Mouse (Mus musculus) gastrocnemius, postnatal 4 days (tissue): ENCODE results near the gene Fbxw8. TPM values are rescaled to one million over a fixed set of nuclear protein-coding genes. Genes with fewer than 3 reads are reported as not detected.

Source experiments
- DNase-seq, 2 experiments: peaks; one replicate each; pipeline ENCODE4 v3.0.0; 2021 to 2022; ENCODE audit warnings: low spot score in 2 of 2, mixed read lengths in 2 of 2
- total RNA-seq, 2 experiments: library from RNA; stranded (reverse); gene quantifications; 2 replicates each; pipeline ENCODE4 v1.2.3; 2021

Fbxw8 gene
- total RNA-seq, 2 experiments from 2014 or later = 60.2 to 61.6 TPM

DNA sequence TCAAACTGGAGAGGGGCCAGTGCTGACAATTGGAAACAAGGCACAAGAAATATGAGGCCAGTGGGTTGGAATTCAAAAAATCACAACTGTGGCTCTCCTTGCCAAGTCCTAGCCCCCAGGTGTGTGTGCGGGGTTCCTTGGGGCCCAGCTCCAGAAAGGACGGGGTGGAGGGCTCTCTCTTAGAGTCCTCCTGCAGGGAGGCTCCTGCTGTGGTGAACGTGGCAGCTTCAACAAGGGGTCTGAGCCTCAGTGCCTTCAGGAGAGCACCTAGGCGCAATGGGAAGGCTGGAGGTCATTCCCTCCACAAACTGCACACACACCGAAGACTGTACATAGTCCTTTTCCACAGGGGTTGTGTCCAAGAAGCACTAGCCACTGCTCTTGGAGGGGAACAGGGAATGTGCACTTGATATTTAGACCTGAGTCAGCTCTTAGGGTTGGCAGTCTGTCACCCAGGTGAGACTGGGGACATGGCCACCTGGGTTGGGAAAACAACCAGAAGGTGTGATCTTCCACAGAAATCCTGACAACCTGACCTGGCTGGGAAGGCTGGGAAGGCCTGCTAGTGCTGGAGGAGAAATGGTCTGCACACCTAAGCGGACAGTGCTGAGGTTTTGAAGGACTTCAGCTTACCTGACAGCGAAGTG is 46.3 kb downstream of the Fbxw8 start:
- no peak for DNase-seq

DNA sequence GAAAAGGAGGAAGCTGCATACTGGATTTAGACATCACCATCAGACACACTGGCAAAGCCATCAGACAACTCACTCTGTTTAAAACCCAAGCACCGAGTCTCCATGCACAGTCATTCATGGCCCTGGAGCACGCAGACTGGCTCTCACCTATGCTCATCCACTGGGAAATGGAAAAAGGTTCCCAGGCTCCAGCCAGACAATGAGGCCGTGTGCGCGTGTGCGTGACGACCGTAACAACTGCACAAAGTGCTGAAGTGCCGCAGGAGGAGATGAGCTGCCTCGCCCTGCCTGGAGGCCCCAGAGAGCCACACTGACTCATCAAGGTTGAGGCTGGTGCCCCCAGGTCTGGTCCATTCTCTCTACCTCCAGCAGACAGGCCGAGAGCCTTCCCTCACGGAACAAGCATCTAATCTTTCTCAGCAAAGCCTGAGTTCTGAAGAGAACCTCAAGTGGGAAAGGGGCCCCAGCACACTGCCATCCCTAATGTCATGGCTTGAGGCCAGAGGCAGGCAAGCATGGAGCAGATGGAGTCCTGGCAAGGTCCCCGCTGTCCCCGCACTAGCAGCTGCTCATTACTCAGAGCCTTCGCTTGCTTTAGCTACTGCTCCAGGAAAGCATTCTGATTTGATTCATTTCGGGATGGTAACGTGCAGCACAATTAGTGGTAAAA is 47.0 kb downstream of the Fbxw8 start:
- peak in 1 of 2 experiments; percentile 70 for DNase-seq

DNA sequence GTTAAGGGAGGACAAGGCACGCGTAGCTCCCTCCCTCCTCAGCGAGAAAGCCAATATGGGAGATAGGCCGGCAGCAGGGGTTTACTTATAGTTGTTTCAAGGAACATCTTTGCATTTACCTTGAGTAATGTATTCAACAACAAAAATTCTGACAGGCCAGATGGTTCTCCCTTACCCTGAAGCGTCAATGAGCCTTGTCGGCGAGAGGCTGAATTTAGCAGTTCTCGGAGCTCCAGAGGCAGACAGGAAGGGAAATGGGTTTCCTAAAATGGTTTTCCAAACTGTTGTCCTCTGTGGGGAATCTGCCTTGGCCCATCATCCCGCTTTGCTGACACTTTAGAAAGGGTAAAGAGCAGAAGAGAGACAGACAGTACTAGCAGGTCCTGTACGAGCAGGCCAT is 48.6 kb downstream of the Fbxw8 start:
- DNase-seq = no peak

DNA sequence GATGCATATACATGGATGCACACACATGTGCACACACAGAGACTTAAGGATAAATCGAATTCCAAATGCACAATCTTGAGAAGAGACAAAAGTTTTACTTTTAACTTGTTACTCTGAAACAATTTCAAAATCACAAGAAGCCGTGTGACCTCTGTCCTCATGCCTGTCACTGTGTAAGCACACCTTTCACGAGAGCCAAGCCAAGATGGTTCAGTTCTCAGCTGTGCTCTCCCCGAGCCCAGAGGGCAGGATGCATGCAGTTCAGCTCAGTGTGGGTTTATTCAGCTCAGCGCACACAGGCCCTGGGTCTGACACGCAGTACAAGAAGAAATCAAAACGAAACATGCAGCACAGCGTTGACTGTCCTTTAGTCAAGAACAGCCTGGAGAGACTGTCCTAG is 49.7 kb downstream of the Fbxw8 start:
- DNase-seq = no peak

DNA sequence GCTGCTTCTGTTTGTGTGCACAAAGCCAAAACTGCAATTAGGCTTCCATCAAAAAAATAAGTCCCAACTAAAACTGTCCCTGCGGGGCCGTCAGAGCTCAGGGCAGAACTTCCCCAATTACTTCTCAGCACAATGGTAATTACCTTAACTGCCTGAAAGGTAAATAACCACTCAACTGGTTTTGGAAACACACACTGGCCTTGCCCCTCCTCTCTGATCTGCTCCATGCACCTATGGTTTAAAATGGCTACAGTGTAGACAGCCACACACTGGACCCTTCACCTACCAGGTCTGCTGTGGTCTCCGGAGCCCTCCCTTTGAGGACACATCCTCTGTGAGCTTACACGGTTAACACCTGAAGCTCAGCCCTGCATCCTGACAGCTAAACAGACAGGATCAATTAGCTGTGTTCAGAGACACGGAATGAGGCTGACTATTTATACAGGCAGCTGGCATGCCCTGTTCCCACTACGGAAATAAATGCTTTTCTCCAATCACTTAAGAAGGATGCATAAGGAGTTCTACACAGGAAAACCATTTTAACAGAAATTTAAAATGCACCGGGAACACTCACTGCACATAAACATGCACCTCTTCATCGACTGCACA is 55.3 kb downstream of the Fbxw8 start:
- no peak for DNase-seq

DNA sequence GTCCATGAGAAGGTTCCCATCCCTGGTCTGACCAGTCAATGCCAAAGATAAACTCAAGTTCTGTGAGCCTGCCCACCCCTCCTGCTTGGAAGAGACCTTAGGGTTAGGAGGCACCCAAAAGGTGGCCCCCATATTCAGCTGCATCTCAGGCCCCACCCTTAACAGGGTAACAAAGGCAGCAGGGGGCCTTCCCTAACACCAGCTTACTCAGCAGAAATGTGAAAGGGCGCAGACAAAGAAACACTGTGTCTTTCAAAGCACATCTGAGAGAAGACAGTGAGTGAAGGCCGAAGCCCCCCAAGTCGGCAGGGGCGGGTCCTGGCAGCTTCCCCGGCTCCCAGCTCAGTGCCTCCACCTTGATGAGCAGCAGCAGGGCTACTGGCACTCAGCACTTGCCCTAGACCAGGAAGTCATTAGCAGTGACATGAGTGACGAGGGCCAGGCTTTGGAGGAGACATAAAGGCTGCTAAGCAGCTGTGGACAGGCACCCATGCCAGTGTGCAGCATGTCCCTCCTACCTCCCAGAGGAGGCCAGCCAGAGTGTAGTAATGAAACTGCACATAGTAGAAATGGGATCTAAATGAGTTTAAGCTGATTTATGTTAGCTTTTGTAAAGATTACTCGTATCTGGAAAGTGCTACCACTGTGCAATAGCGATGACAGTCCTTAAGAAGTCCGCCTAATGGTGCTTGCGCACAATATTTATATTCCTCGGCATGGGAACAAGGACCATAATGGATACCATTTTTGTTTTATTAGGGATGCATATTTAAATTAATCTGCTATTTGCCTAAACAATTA is 56.0 kb downstream of the Fbxw8 start:
- no peak for DNase-seq

DNA sequence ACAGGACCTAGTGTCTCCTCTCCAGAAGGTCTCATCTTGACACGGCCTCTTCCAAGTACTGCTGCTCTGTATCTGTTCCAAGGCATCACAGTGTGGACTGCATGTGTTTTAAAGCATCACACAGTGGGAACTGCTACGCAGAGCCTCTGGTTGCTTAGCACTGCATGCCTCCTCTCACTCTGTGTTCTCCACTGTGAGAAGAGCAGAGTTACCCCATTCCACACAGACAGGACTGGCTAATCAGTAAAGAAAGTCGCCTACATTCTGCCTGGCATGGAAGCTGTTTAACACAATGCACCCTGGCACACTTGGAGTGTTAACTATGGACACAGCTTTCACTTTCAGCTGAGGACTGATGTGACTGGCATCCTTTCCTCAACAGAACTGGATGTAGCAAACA is 58.9 kb downstream of the Fbxw8 start:
- DNase-seq = no peak

DNA sequence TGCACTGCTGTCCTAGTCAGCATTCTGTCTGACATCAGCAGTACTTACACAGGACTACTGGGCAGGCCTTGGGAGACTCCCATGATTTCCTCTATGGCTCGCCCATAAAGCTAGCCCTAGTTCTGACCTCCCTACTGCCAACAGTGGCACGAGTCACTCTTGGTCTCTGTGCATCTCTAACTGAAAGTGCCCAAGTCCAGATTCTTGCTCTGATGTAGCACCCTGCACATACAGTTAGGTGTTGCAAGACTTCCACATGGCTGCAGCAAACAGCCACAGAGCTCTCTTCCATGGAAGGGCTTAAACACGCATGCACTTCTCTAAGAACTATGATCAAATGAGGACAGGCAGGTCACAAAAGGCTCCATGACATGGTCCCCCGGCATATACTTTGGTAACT is 59.4 kb downstream of the Fbxw8 start:
- DNase-seq = no peak

DNA sequence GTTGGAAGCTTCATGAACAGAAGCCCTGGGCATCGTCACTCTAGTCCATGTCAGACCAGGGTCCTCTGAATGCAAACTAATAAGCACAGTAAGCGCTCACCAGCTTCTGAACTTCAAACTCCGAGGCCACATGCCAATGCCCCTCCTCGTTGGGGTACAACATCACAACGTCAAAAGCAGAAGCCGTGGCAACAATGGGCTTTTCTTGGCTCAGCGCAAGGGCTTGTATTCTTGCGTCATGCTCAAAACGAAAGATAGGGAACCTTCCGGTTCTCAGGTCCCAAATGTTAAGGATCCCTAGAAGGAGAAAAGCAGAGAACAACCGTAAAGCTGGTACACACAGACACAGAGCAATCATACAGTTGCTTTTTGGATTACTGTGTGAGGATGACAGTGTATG is 59.8 kb downstream of the Fbxw8 start:
- DNase-seq = no peak

DNA sequence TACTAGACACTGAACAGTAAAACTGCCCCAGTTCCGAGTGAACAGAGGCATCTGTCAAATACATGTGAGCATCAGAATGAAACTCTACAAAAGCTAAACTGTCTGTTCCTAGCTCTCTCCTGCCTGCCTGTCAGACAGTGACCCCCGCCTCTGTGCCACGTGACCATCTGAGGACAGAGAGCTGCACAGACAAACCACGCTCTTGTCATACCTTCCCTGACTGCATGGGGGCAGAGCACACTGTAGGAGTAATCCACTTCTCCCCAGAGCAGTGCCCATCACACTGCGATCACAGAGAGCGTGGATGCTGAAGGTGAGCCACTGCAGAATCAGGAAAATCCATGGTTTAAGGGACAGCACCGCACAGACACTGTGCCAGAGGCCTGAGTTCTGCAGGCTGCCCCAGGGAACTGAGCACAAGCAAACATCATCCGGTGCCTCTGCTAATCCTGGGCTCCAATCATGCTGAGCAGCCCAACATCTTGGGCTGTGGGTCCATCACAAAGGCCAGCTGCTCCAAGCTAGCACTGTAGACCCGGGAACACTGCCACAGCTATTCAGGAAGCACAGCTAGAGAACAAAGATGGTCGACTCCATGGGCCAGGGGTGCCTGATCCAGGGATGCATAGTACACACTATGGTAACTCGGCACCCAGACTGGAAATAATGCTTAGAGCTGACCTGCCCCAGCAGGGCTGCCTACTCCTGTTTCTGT is 61.8 kb downstream of the Fbxw8 start:
- no peak for DNase-seq

DNA sequence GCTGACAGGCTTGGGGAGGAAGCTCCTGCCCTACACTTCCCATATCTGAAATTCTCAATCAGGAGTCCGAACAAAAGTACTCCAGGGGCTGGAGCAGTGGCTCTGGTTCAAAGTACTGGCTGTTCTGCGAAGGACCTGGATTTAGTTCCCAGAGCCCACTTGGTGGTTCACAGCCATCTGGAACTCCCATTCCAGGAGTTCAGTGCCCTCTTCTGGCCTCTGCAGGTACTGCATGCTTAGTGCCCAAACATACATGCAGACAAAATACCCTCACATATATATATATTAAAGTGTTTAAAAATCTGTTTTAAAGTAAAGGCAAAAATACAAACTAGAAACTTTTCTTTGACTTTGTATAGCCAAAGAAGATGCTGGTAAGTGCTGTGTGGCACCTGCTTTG is 64.4 kb downstream of the Fbxw8 start:
- DNase-seq = no peak

DNA sequence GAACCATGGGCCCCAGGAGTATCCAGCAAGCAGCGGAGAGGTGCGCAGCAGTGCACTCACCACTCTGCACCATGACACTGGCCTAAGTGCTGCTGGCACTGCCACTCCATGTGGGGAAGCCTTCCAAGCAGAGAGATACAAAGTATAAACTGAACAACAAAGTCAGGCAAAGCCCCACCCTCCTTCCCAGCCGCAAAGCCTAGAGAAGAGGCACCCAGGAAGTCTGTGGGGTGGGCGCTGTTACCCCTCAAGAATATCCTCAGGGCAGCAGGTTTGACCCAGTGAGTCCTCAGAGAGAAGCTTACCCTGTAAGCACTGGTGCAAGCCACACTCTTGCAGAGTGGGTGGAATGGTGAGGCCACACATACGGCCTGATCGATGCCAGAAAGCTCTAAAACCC is 65.2 kb downstream of the Fbxw8 start:
- DNase-seq = no peak

DNA sequence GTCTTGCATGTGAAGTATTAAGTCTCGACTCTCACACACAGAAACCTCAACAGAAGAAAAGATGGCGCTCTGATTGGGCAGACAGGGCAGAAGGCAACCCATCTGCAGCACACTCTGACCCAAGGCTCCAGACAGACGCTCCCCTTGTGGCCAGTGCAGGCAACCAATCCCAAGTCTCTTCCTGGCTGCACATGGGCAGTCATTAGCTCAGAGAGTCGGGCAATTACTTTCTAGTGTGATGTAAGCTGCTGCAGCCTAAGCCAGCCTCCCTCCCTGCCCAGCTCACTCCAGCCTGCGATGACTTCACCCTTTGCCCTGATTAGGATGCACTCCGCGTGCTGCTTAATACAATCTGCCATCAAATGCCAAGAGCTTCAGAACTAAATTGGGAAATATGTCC is 66.2 kb downstream of the Fbxw8 start:
- no peak for DNase-seq

DNA sequence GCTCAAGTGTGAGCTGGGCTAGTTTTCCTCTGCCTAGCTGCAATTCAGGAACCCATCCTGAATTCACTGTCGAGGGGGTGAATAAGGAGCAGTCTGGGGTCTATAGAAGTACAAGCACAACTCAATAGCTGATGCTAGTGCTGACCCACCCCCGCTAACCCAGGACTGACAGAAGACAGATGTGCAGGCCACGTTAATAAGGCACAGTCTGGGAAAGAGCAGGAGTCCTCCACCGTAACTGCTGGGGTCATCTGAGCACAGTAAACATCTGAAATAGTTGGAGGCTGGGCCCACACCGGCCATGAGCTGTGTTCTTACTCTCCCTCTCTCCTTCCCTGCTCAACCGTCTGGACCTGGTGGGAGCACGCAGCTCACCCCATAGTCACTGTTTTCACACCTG is 68.3 kb downstream of the Fbxw8 start:
- DNase-seq = no peak

DNA sequence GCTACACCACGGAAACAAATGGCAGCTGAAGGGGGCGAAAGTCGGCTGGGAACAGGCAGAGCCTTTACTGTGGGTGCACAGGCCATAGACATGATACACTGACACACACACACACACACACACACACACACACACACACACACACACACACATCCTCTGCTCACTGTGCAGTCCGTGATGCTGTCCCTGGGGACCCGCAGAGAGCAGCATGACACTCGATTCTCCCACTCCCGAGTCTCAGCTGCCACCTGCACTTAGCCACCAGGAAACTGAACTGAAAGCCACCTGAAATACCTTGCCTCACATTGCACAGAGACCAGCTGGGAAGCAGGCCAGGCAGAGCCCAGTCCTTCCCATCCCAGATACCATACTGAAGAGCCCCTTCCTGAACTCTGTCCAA is 70.0 kb downstream of the Fbxw8 start:
- DNase-seq = no peak

DNA sequence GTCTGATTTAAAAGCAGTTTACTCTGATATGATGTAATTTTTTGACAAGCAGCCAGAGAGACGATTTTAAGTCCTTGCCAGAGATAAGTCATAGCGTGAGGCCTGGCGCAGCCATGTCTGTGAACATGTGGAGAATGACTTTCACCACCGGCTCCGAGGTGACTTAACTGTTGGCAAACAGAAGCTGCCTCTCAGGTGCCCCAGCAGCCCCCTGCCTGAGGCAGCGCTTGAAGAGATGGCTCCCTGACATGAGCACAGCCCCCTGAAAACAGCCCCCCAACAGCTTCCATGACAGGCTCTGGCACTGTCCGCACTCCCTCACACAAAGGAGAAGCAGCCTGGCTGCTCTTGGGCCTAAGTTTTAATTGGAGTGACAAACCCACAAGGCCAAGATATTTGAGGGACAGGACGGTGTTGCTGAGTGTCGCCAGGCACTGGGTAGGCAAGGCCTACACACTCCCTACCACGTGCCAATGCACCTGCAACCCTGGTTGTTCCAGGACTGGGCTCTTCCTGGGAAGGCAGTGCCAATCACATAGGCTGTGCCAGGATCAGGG is 71.0 kb downstream of the Fbxw8 start:
- no peak for DNase-seq

DNA sequence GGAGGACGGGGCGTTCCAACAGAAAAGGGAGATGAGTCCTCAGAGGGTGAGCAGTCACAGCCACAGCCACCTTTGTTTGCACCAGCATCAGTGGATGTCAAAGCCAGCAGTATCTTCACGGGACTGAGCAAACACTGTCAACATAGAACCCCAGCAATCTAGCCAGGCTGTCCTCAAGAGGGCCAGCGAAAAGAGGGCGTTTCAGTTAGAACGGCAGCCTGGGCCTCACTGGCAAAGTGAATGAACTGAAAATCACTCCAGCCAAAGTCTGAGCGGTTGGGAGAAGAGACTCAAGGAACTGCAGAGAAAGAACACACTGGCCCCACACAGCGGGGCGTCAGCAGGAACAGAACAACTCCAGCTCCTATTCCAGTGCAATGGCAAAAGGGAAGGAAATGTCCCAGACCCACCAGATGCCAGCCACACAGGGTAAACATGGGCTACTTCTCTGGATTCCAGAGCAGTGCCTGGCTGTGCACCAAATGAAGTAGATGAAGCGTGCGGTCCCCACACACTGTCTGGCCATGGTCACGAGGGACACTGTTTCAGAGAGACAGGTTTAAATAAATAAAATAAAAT is 72.1 kb downstream of the Fbxw8 start:
- DNase-seq = no peak

DNA sequence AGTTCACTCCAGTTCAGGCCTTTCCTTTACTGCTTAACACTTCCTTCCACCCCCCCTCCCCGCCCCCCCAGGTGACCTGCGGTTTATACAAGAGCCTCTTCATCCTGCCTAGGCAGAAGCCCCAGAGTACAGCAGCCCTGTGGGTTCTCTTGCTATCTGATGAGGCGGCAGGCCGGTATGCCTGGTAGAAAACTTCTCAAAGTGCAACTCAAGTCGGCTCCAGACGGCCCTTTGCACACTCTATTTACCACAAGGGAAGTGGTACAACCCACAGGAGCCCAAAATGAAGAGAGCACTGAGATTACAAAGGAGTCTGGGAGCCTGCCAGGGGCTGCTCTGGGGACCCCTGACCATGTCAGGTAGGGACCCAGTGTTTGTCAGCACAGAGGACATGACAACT is 73.3 kb downstream of the Fbxw8 start:
- DNase-seq = no peak

DNA sequence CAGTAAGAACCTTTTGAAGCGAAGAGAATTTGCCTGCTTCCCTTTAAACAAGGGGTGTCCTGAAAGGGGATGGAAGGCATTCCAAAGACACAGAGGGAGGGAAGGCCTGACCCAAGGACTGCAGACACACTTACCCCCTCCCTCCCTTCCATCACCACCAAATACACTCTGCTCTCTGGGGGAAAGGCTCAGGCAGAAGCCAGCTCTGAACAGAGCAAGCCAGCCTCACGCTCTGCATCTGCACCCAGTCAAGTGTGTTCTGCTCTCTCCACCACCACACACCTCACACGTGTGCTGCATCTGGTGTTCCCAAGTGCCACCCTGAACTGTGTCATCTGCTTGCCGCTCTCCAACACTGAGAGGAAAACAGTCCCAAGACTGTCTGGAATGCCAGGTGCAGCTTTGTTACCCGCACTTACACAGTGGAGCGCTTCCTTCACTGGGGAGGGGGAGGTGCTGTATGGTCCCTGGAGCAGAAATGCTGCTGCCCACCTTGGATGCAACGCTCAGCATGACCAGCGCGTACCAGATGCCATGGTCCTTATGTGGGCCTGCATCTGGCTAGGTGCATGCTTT is 73.8 kb downstream of the Fbxw8 start:
- no peak for DNase-seq

DNA sequence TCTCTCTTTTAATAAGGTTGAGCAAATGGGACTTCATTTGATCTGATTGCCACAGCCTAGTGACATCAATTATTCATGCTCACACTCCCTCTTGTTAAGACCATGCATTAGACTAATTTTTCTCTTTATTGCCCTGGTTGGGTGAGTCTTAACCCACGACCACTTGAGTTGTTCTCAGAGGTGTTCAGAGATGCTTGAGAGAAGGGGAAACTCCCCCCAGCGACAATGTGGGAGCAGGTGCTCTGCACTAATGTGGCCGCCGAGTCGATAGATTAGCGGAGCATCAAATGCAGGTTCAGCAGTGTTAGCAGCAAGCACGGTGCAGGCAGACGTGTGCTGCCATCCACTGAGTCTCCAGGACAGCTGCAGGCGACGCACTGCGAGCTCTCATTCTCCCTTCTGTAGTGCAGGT is 75.4 kb downstream of the Fbxw8 start:
- DNase-seq = no peak
